Mouse (Mus musculus): ENCODE measurements around the gene Lmo2. TPM values are rescaled to one million over a fixed set of nuclear protein-coding genes. Genes with fewer than 3 reads are reported as not detected.

Lmo2 gene
- 205 and 416 TPM in 2 replicates for polyA plus RNA-seq (2012; ENCODE audit: low replicate concordance)

GRCm38 (mm10) chr2:103957649-103958546 lies at the start of gene Lmo2:
Lmo2 (plus strand) TSS chr2:103957986.

DNA sequence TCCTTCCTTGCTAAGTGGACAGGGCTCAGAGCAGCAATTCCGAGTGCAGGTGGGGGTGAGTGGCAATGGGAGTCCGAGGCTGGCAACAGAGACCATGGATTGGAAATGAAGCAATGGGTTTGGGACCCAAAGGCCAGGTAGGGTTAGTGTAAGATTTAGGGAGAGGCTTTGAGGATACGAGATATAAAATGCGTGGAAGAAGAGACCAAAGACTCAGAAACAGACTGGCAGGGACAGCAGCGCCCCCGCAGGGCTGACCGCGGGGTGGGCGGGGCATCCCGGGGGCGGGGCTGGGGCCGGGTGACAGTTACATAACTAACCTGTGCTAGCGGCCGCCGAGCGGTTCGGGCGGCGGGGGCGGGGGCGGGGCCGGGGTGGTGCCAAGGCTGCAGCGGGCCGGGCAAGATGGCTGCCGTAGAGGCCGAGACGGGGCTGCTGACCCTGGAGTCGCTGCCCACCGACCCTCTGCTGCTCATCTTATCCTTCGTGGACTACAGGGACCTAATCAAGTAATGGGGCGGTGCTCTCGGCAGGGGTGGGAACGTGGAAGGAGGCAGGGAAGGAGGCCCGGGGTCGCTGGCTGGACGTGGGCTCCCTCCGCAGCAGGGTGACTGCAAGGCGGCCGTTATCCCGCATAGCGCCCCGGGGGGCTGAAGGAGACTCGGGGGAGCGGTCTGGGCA lies 69.8 kb downstream of the Lmo2 start, which contains the start of gene Fbxo3:
Fbxo3 (plus strand) TSS at position 264 of the 681 bp plus-strand sequence.

DNA sequence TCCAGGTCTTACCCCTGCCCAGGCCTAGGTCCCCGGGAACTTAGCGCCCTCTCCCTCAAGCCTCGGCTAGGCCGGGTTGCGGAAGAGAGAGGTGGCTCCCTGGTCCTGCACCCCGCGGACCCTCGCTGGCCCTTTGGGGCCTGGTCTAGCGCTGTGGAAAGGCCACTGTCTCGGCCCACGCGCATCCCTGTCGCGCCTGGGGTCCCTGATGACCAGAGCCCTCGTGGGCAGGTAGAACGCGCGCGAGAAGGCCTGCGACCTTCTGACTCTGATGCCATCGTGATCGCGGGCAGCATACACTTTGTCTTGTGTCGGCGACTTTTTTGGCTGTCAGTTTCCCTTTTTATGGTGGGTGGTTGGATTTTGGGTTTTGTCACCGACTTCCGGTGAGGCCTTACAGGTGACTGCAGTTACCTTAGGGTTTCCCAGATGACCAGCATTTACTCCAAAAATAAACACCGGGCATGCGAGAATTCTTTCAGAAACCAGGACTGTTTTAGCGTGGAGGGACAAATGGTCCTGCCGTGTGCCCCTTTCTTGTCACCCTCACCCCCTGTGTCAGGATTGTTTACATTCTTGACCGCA lies 70.4 kb downstream of the Lmo2 start, which contains the start of gene 4931422A03Rik:
4931422A03Rik (minus strand) TSS at position 223 of the 585 bp plus-strand sequence.

Other genes with a start within 250 kb of the Lmo2 start
- 4.1 and 12.2 TPM in 2 replicates for gene Nat10, start 196.7 kb upstream of the Lmo2 start, polyA plus RNA-seq (2012; ENCODE audit: low replicate concordance)
- gene Caprin1, start 160.3 kb upstream of the Lmo2 start, polyA plus RNA-seq (2012; ENCODE audit: low replicate concordance), result 86.7 and 153 TPM in 2 replicates
- 3.5 and 6.0 TPM in 2 replicates for gene Fbxo3, start 69.7 kb downstream of the Lmo2 start, polyA plus RNA-seq (2012; ENCODE audit: low replicate concordance)
- gene 4931422A03Rik, start 70.4 kb downstream of the Lmo2 start, polyA plus RNA-seq (2012; ENCODE audit: low replicate concordance), result not detected in 2 replicates
- gene Gm10912, start 107.8 kb downstream of the Lmo2 start, polyA plus RNA-seq (2012; ENCODE audit: low replicate concordance), result not detected in 2 replicates
- not detected in 2 replicates for gene Gm10799, start 110.6 kb downstream of the Lmo2 start, polyA plus RNA-seq (2012; ENCODE audit: low replicate concordance)
- 0.35 and 0.53 TPM in 2 replicates for gene Cd59b, start 111.9 kb downstream of the Lmo2 start, polyA plus RNA-seq (2012; ENCODE audit: low replicate concordance)
- gene Cd59a, start 137.8 kb downstream of the Lmo2 start, polyA plus RNA-seq (2012; ENCODE audit: low replicate concordance), result 0.26 and 1.2 TPM in 2 replicates
- 0.15 TPM in 1 of 2 replicates, not detected in the other for gene A930018P22Rik, start 164.8 kb downstream of the Lmo2 start, polyA plus RNA-seq (2012; ENCODE audit: low replicate concordance)